Mouse (Mus musculus) embryonic facial prominence, embryonic 13.5 days (tissue): Measurements from ENCODE around the gene Rsad1. TPM values are rescaled to one million over a fixed set of nuclear protein-coding genes. Genes with fewer than 3 reads are reported as not detected.

ENCODE experiments used
- ATAC-seq: fragments of 200-750 bp; cut with Nextera tagmentation; 2 replicates; pipeline ENCODE4 v1.8.0; 2017; ENCODE audit warnings: low read depth; ENCODE audit not compliant: insufficient number of reproducible peaks, insufficient read depth, low FRiP score, low TSS enrichment
- H3K27ac ChIP-seq: fragments of 300-500 bp; sonication (generic); 2 replicates; pipeline ENCODE4 v1.5.1; 2015; ENCODE audit warnings: moderate library complexity, mild to moderate bottlenecking, inconsistent platforms
- H3K27me3 ChIP-seq: fragments of 300-500 bp; sonication (generic); 2 replicates; pipeline ENCODE4 v1.6.1; 2015; ENCODE audit warnings: mild to moderate bottlenecking, inconsistent platforms
- H3K36me3 ChIP-seq: fragments of 300-500 bp; sonication (generic); 2 replicates; pipeline ENCODE4 v1.6.1; 2015; ENCODE audit warnings: mild to moderate bottlenecking, inconsistent platforms
- H3K4me1 ChIP-seq: fragments of 300-500 bp; sonication (generic); 2 replicates; pipeline ENCODE4 v1.6.1; 2015; ENCODE audit warnings: inconsistent platforms
- H3K4me2 ChIP-seq: fragments of 300-500 bp; sonication (generic); 2 replicates; pipeline ENCODE4 v1.6.1; 2015; ENCODE audit warnings: moderate library complexity, mild to moderate bottlenecking, inconsistent platforms
- H3K4me3 ChIP-seq: fragments of 300-500 bp; sonication (generic); 2 replicates; pipeline ENCODE4 v1.5.1; 2015; ENCODE audit warnings: mild to moderate bottlenecking, inconsistent platforms
- H3K9ac ChIP-seq: fragments of 300-500 bp; sonication (generic); 2 replicates; pipeline ENCODE4 v1.6.1; 2015; ENCODE audit warnings: mild to moderate bottlenecking, inconsistent platforms
- H3K9me3 ChIP-seq: fragments of 300-500 bp; sonication (generic); 2 replicates; pipeline ENCODE4 v1.6.1; 2016; ENCODE audit warnings: inconsistent platforms
- WGBS: fragments of 180-500 bp; shearing (Covaris S2); methylation state at CpG from one replicate; pipeline ENCODE4 v1.1.7; 2015; ENCODE audit warnings: mixed read lengths; 5-methylcytosine and 5-hydroxymethylcytosine counted together
- polyA plus RNA-seq: library from polyadenylated mRNA; unstranded; fragments of >200 nt; fragmentation: Nextera tagmentation; extraction: Ambion mirVana; gene quantifications from 2 replicates; pipeline ENCODE4 v1.2.1, GENCODE M21; 2015

Rsad1 gene
- polyA plus RNA-seq, 1 experiment from 2014 or later = 4.6 TPM

DNA sequence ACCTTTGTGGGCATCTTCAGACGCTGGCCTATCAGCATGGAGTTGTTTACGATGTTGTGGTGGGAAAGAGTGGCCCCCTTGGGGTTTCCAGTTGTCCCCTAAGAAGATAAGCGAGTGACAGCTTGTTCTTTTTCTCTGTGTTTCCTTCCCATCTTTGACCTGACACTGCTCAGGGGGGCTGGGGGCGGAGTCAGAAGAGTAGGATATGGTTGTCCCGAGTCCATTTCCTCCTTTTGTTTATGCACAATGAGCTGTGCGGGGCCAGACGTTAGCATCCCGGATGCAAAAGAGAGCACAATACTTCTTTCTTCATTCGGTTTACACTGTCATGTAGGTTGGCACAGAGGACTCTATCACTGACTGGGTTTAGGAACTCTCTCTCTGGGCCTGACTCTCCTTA, 21.6 kb upstream of the Rsad1 start:
- no peaks in the 10 kb centered on the region for H3K9me3 ChIP-seq
- H3K9ac ChIP-seq = peak overlapping the region; percentile 21; the same call in 1 of the 2 replicates
- H3K4me1 ChIP-seq = 0 out of 2 replicates have a peak, but pooled peaks cover 2% of the 10 kb centered on the region
- peaks cover 9% of the 10 kb centered on the region for H3K27me3 ChIP-seq
- no peak overlapping the region for H3K4me2 ChIP-seq
- ATAC-seq = no peak
- no peak overlapping the region for H3K4me3 ChIP-seq
- H3K36me3 ChIP-seq = peaks cover 33% of the 10 kb centered on the region
- 54% methylated on average over 9 of the region's 9 CpGs for WGBS
- H3K27ac ChIP-seq = peak overlapping the region; percentile 48; the same call in 1 of the 2 replicates

DNA sequence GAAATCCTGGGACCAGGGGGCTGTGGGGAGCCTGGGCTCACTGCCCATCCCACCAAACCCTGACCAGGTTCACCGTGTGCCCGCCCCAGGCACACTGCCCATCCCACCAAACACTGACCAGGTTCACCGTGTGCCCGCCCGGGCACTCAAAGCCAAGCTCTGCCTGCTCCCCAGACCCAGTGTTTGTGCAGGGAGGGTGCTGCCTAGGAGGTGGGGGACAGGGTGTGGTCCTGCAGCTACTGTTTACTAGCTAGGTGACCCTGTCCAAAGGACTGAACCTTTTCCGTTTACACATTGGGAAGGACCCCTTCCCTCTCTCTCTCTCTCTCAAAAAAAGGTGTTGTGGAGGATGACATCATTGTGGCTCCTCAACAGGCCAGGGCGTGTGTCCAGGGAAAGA, 18.3 kb upstream of the Rsad1 start:
- H3K4me1 ChIP-seq = peaks cover 22% of the 10 kb centered on the region
- H3K36me3 ChIP-seq = peaks cover 33% of the 10 kb centered on the region
- H3K9me3 ChIP-seq = no peaks in the 10 kb centered on the region
- ATAC-seq = no peak
- H3K27me3 ChIP-seq = peaks cover 33% of the 10 kb centered on the region
- WGBS = 91% methylated on average over 7 of the region's 7 CpGs
- H3K4me3 ChIP-seq = no peak overlapping the region
- no peak overlapping the region for H3K4me2 ChIP-seq
- no peak overlapping the region for H3K27ac ChIP-seq
- H3K9ac ChIP-seq = no peak overlapping the region

DNA sequence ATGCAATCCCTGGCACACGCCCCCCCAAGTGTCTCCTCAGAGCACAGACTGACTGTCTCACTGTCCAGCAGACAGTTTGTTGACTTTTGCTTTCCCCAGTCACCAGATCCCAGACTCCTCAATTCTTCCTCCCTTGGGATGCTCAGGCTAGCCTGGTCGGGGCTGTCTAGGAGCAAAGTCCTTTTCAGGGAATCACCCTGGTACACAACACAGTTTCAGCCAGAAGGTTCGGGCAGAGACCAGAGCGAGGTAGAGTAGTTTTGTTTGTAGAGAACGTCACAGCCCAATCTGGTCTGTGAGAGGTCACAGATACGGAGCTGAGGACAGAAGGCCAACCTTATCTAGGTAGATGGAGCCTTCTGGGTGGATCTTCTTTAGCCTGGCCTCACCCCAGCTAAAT, 17.5 kb upstream of the Rsad1 start:
- WGBS = 79% methylated on average over 6 of the region's 6 CpGs
- H3K36me3 ChIP-seq = peaks cover 33% of the 10 kb centered on the region
- peaks cover 22% of the 10 kb centered on the region for H3K4me1 ChIP-seq
- peaks cover 33% of the 10 kb centered on the region for H3K27me3 ChIP-seq
- no peak overlapping the region for H3K9ac ChIP-seq
- no peak overlapping the region for H3K4me2 ChIP-seq
- ATAC-seq = no peak
- no peak overlapping the region; the same call in 1 of the 2 replicates for H3K27ac ChIP-seq
- H3K4me3 ChIP-seq = no peak overlapping the region
- no peaks in the 10 kb centered on the region for H3K9me3 ChIP-seq

- 9% methylated on average over 16 of the region's 16 CpGs for WGBS
- ATAC-seq = no peak
- Histone ChIP-seq H3K9ac (peak overlapping the region; percentile 55), H3K27ac (peak overlapping the region; percentile 49; the same call in 1 of the 2 replicates), H3K4me3 (peak overlapping the region; percentile 32), H3K9me3 (no peaks in the 10 kb centered on the region), H3K36me3 (peaks cover 22% of the 10 kb centered on the region), H3K4me2 (peak overlapping the region; percentile 56), H3K27me3 (peaks cover 33% of the 10 kb centered on the region), H3K4me1 (peaks cover 22% of the 10 kb centered on the region)
Measured at GRCm38 (mm10) chr11:94565151-94565479, 16.1 kb upstream of the Rsad1 start.

DNA sequence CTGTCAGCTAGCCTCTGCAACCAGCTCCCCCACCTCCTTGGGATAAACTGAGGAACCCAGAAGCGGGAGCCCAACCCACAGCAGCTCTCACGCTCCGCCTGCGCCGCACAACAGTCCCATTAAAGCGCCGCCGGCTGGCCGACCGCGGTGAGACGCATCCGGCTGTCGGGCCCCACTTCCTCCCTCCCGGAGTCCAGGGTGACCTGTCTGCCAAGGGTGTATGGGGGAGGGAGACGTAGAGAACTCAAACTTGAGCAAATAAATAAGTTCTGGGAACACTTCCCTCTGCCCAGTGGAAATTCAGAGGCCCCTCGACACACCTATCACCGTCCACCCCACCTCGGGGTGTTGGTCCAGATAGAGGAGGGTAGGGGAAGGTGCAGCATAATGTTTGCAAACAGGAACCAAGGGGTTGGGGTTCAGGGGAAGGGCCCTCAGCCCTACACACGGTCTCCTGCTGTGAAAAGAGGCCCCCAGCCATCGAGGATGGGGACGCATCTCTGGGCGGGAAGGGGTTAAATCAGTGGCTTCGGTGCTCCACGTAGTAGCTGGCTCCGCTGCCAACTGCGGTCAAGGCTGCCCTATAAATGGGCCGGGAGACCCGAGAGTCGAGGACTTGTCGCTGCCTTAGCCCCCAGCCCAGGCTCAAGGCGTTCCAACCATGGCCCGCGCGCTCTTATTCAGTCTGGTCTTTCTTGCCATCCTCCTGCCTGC, 15.5 kb upstream of the Rsad1 start, which contains the start of gene Chad:
Chad (plus strand) TSS at position 611 of the 714 bp plus-strand sequence.
- peak within 1 kb of the TSS; percentile 49; the same call in 1 of the 2 replicates for H3K27ac ChIP-seq
- ATAC-seq = no peak
- WGBS = 4% methylated on average over 35 of the region's 35 CpGs

GRCm38 (mm10) chr11:94563821-94564220, 14.8 kb upstream of the Rsad1 start:
- Histone ChIP-seq H3K9me3 (no peaks in the 10 kb centered on the region), H3K27me3 (peaks cover 33% of the 10 kb centered on the region), H3K4me1 (peaks cover 22% of the 10 kb centered on the region), H3K27ac (no peak overlapping the region), H3K9ac (peak overlapping the region; percentile 55; the same call in 1 of the 2 replicates), H3K36me3 (peaks cover 19% of the 10 kb centered on the region), H3K4me3 (peak overlapping the region; percentile 32), H3K4me2 (peak overlapping the region; percentile 56)
- WGBS = 50% methylated on average over 5 of the region's 5 CpGs
- no peak for ATAC-seq

More for the DNA sequence above, 15.5 kb upstream of the Rsad1 start, which contains the start of gene Chad:
- Histone ChIP-seq H3K4me1 (peaks cover 22% of the 10 kb centered on the region), H3K4me2 (peak within 1 kb of the TSS; percentile 56), H3K4me3 (peak within 1 kb of the TSS; percentile 32), H3K27me3 (peaks cover 33% of the 10 kb centered on the region), H3K9me3 (no peaks in the 10 kb centered on the region), H3K36me3 (peaks cover 19% of the 10 kb centered on the region), H3K9ac (peak within 1 kb of the TSS; percentile 55)

GRCm38 (mm10) chr11:94563383-94563782, 14.3 kb upstream of the Rsad1 start:
- no peak overlapping the region for H3K27ac ChIP-seq
- no peak for ATAC-seq
- H3K27me3 ChIP-seq = peaks cover 33% of the 10 kb centered on the region
- no peak overlapping the region for H3K4me3 ChIP-seq
- H3K4me1 ChIP-seq = peaks cover 22% of the 10 kb centered on the region
- H3K9me3 ChIP-seq = no peaks in the 10 kb centered on the region
- peaks cover 19% of the 10 kb centered on the region for H3K36me3 ChIP-seq
- H3K4me2 ChIP-seq = no peak overlapping the region
- 94% methylated on average over 5 of the region's 5 CpGs for WGBS
- H3K9ac ChIP-seq = no peak overlapping the region

GRCm38 (mm10) chr11:94558226-94558625, 9.2 kb upstream of the Rsad1 start:
- Histone ChIP-seq H3K27me3 (0 out of 2 replicates have a peak, but pooled peaks cover under 1% of the 10 kb centered on the region), H3K9me3 (no peaks in the 10 kb centered on the region), H3K4me3 (no peak overlapping the region), H3K4me1 (no peaks in the 10 kb centered on the region), H3K27ac (no peak overlapping the region), H3K36me3 (peaks cover 29% of the 10 kb centered on the region), H3K9ac (no peak overlapping the region), H3K4me2 (no peak overlapping the region)
- no peak for ATAC-seq
- WGBS = 68% methylated on average over 3 of the region's 3 CpGs

GRCm38 (mm10) chr11:94550442-94550744, 1.3 kb upstream of the Rsad1 start:
- Histone ChIP-seq H3K27ac (no peak overlapping the region), H3K4me3 (no peak overlapping the region), H3K9ac (no peak overlapping the region), H3K36me3 (peaks cover 8% of the 10 kb centered on the region), H3K4me2 (no peak overlapping the region), H3K9me3 (no peaks in the 10 kb centered on the region), H3K4me1 (peaks cover 16% of the 10 kb centered on the region), H3K27me3 (no peaks in the 10 kb centered on the region)
- no peak for ATAC-seq
- WGBS = 73% methylated on average over 5 of the region's 5 CpGs

- peak overlapping the region; percentile 91 for H3K4me2 ChIP-seq
- no peaks in the 10 kb centered on the region for H3K9me3 ChIP-seq
- ATAC-seq = no peak
Measured at GRCm38 (mm10) chr11:94549691-94550441, 811 bp upstream of the Rsad1 start.

GRCm38 (mm10) chr11:94548041-94548784, 842 bp downstream of the Rsad1 start:
- no peaks in the 10 kb centered on the region for H3K27me3 ChIP-seq
- peak overlapping the region; percentile 64 for H3K4me3 ChIP-seq
- ATAC-seq = no peak
- H3K9me3 ChIP-seq = no peaks in the 10 kb centered on the region
- peaks cover 30% of the 10 kb centered on the region for H3K4me1 ChIP-seq
- WGBS = 12% methylated on average over 24 of the region's 24 CpGs
- peak overlapping the region; percentile 87; the same call in 1 of the 2 replicates for H3K27ac ChIP-seq
- peak overlapping the region; percentile 91 for H3K4me2 ChIP-seq
- H3K9ac ChIP-seq = peak overlapping the region; percentile 74
- peaks cover 4% of the 10 kb centered on the region for H3K36me3 ChIP-seq

More at GRCm38 (mm10) chr11:94549691-94550441, 811 bp upstream of the Rsad1 start:
- H3K36me3 ChIP-seq = peaks cover 4% of the 10 kb centered on the region
- H3K4me1 ChIP-seq = peaks cover 16% of the 10 kb centered on the region
- H3K27ac ChIP-seq = peak overlapping the region; percentile 87
- no peak overlapping the region for H3K4me3 ChIP-seq
- WGBS = 65% methylated on average over 10 of the region's 10 CpGs
- H3K27me3 ChIP-seq = no peaks in the 10 kb centered on the region
- no peak overlapping the region for H3K9ac ChIP-seq
